Mouse (Mus musculus) hindbrain, embryonic 16.5 days (tissue): ENCODE results near the gene Ctnnd1. TPM values are rescaled to one million over a fixed set of nuclear protein-coding genes. Genes with fewer than 3 reads are reported as not detected.

ENCODE experiments used
- ATAC-seq: fragments of 200-750 bp; cut with Nextera tagmentation; 2 replicates; pipeline ENCODE4 v1.8.0; 2017; ENCODE audit warnings: moderate TSS enrichment, moderate library complexity
- H3K27ac ChIP-seq: fragments of 300-500 bp; sonication (generic); 2 replicates; pipeline ENCODE4 v1.5.1; 2014; ENCODE audit warnings: low read depth, mild to moderate bottlenecking, control low read depth, low read length, moderate library complexity
- H3K27me3 ChIP-seq: fragments of 300-500 bp; sonication (generic); replicated peaks from 2 replicates; pipeline ENCODE4 v1.6.1; 2014; ENCODE audit warnings: low read length; ENCODE audit not compliant: control insufficient read depth, insufficient read depth
- H3K36me3 ChIP-seq: fragments of 300-500 bp; sonication (generic); 2 replicates; pipeline ENCODE4 v1.6.1; 2014; ENCODE audit warnings: mild to moderate bottlenecking, low read length, moderate library complexity, mixed read lengths; ENCODE audit not compliant: control insufficient read depth, insufficient read depth
- H3K4me1 ChIP-seq: fragments of 300-500 bp; sonication (generic); 2 replicates; pipeline ENCODE4 v1.6.1; 2014; ENCODE audit warnings: low read depth, low read length; ENCODE audit not compliant: control insufficient read depth, insufficient read depth
- H3K4me2 ChIP-seq: fragments of 300-500 bp; sonication (generic); 2 replicates; pipeline ENCODE4 v1.6.1; 2014; ENCODE audit warnings: mild to moderate bottlenecking, low read length, control low read depth, moderate library complexity
- H3K4me3 ChIP-seq: fragments of 300-500 bp; sonication (generic); 2 replicates; pipeline ENCODE4 v1.5.1; 2014; ENCODE audit warnings: mild to moderate bottlenecking, low read length, control low read depth, moderate library complexity
- H3K9ac ChIP-seq: fragments of 300-500 bp; sonication (generic); 2 replicates; pipeline ENCODE4 v1.6.1; 2014; ENCODE audit warnings: low read depth, mild to moderate bottlenecking, control low read depth, low read length, moderate library complexity
- H3K9me3 ChIP-seq: fragments of 300-500 bp; sonication (generic); 2 replicates; pipeline ENCODE4 v1.6.1; 2014; ENCODE audit warnings: mild to moderate bottlenecking, low read length, moderate library complexity; ENCODE audit not compliant: control insufficient read depth
- WGBS: fragments of 180-500 bp; shearing (Covaris S2); extraction: QIAGEN DNeasy Blood & Tissue Kit; methylation state at CpG from one replicate; pipeline ENCODE4 v1.1.7; 2014; 5-methylcytosine and 5-hydroxymethylcytosine counted together
- polyA plus RNA-seq: library from polyadenylated mRNA; unstranded; fragments of >200 nt; fragmentation: Nextera tagmentation; extraction: Ambion mirVana; gene quantifications from 2 replicates; pipeline ENCODE4 v1.2.1, GENCODE M21; 2015

Gene Ctnnd1
- 24.4 and 31.8 TPM in 2 replicates for polyA plus RNA-seq

- peak; percentile 98 for ATAC-seq
- Histone ChIP-seq H3K27ac (peak within 1 kb of the TSS; percentile 92), H3K4me2 (peak within 1 kb of the TSS; percentile 76), H3K9me3 (no peaks in the 10 kb centered on the region), H3K36me3 (no peaks in the 10 kb centered on the region), H3K4me1 (peaks cover 9% of the 10 kb centered on the region), H3K9ac (peak within 1 kb of the TSS; percentile 81), H3K4me3 (peak within 1 kb of the TSS; percentile 64), H3K27me3 (no peaks in the 10 kb centered on the region)
- under 1% methylated on average over 15 of the region's 15 CpGs for WGBS
Observed at GRCm38 (mm10) chr2:84650464-84651195, at the start of gene Ctnnd1. TSS of gene Ctnnd1 (minus strand) at chr2:84650765.

- Histone ChIP-seq H3K4me2 (no peak overlapping the region), H3K9me3 (no peaks in the 10 kb centered on the region), H3K9ac (no peak overlapping the region), H3K27ac (no peak overlapping the region), H3K4me1 (no peaks in the 10 kb centered on the region), H3K27me3 (no peaks in the 10 kb centered on the region), H3K36me3 (peaks cover 37% of the 10 kb centered on the region), H3K4me3 (no peak overlapping the region)
- no peak for ATAC-seq
- WGBS, result 92% methylated on average over 5 of the region's 5 CpGs
Observed at GRCm38 (mm10) chr2:84695007-84695695, 44.6 kb upstream of the Ctnnd1 start.

GRCm38 (mm10) chr2:84690050-84690449 lies 39.5 kb upstream of the Ctnnd1 start:
- no peaks in the 10 kb centered on the region for H3K9me3 ChIP-seq
- 0 out of 2 replicates have a peak, but pooled peaks have one; percentile 46 for ATAC-seq
- 91% methylated on average over 12 of the region's 12 CpGs for WGBS
- H3K27ac ChIP-seq, result no peak overlapping the region
- no peak overlapping the region for H3K4me2 ChIP-seq
- H3K4me3 ChIP-seq, result no peak overlapping the region
- no peaks in the 10 kb centered on the region for H3K4me1 ChIP-seq
- H3K27me3 ChIP-seq, result no peaks in the 10 kb centered on the region
- no peak overlapping the region for H3K9ac ChIP-seq
- peaks cover 66% of the 10 kb centered on the region for H3K36me3 ChIP-seq

- Histone ChIP-seq H3K9ac (no peak overlapping the region), H3K36me3 (peaks cover 59% of the 10 kb centered on the region), H3K27me3 (no peaks in the 10 kb centered on the region), H3K4me1 (no peaks in the 10 kb centered on the region), H3K9me3 (no peaks in the 10 kb centered on the region), H3K4me3 (no peak overlapping the region), H3K4me2 (no peak overlapping the region), H3K27ac (no peak overlapping the region)
- 93% methylated on average over 2 of the region's 2 CpGs for WGBS
- no peak for ATAC-seq
Observed at GRCm38 (mm10) chr2:84688080-84688844, 37.7 kb upstream of the Ctnnd1 start.

GRCm38 (mm10) chr2:84682605-84683183 lies 32.1 kb upstream of the Ctnnd1 start:
- Histone ChIP-seq H3K27me3 (no peaks in the 10 kb centered on the region), H3K4me1 (peaks cover 8% of the 10 kb centered on the region), H3K36me3 (peaks cover 18% of the 10 kb centered on the region), H3K9ac (no peak overlapping the region), H3K27ac (no peak overlapping the region), H3K4me2 (no peak overlapping the region), H3K4me3 (no peak overlapping the region), H3K9me3 (no peaks in the 10 kb centered on the region)
- WGBS, result 88% methylated on average over 6 of the region's 6 CpGs
- no peak for ATAC-seq

- no peaks in the 10 kb centered on the region for H3K27me3 ChIP-seq
- no peak for ATAC-seq
- WGBS, result 19% methylated on average over 8 of the region's 8 CpGs
- no peaks in the 10 kb centered on the region for H3K9me3 ChIP-seq
- H3K4me1 ChIP-seq, result peaks cover 21% of the 10 kb centered on the region
- peaks cover 12% of the 10 kb centered on the region for H3K36me3 ChIP-seq
- H3K4me2 ChIP-seq, result peak within 1 kb of the TSS; percentile 73
- H3K27ac ChIP-seq, result peak within 1 kb of the TSS; percentile 45
- H3K9ac ChIP-seq, result peak within 1 kb of the TSS; percentile 73
- H3K4me3 ChIP-seq, result peak within 1 kb of the TSS; percentile 71
Observed at GRCm38 (mm10) chr2:84679016-84679415, 28.5 kb upstream of the Ctnnd1 start, which contains the start of gene Tmx2. TSS of gene Tmx2 (minus strand) at chr2:84679140.

- H3K36me3 ChIP-seq, result peaks cover 12% of the 10 kb centered on the region
- H3K4me2 ChIP-seq, result peak within 1 kb of the TSS; percentile 73
- H3K4me1 ChIP-seq, result peaks cover 21% of the 10 kb centered on the region
- 0% methylated on average over 44 of the region's 44 CpGs for WGBS
- H3K27ac ChIP-seq, result peak within 1 kb of the TSS; percentile 86
- H3K9me3 ChIP-seq, result no peaks in the 10 kb centered on the region
- no peaks in the 10 kb centered on the region for H3K27me3 ChIP-seq
- peak; percentile 100 for ATAC-seq
- H3K4me3 ChIP-seq, result peak within 1 kb of the TSS; percentile 71
- H3K9ac ChIP-seq, result peak within 1 kb of the TSS; percentile 76
Observed at GRCm38 (mm10) chr2:84677968-84678880, 27.7 kb upstream of the Ctnnd1 start, which contains the start of the genes Gm28635 and Med19. TSS of gene Gm28635 (minus strand) at chr2:84678041. TSS of gene Med19 (plus strand) at chr2:84678402.
